In genomic region chr13:113602882-113603342, GRCm38 (mm10) we compare ENCODE assay signal across 8 mouse cellular contexts. TPM values are rescaled to one million over a fixed set of nuclear protein-coding genes. Genes with fewer than 3 reads are reported as not detected.
DNase-seq lines count a peak whose midpoint lies in the region; ATAC-seq and TF ChIP-seq lines count a peak whose summit lies in the region.
"Had no signal": no experiment of that assay in that cellular context is flagged by ENCODE, and none has a peak within 500 bp of the region (broad histone marks: within the 10 kb centered on the region; RNA-seq: fewer than 3 reads in every experiment).

No protein-coding gene starts in this region.

- peak overlapping the region; percentile 61; the same call in 1 of the 2 replicates for H3K27ac ChIP-seq in layer of hippocampus, adult 2 months
- H3K27ac ChIP-seq in ES-E14 (ENCODE audit: insufficient read depth, low read depth, low read length, poor library complexity, severe bottlenecking), result no peak overlapping the region; the same call in 1 of the 2 replicates
- H3K27ac ChIP-seq in embryonic facial prominence, embryonic 10.5 days (replicated peaks), result peak overlapping the region; percentile 51
- 0 out of 2 replicates have a peak overlapping the region, but pooled peaks have one; percentile 20 for H3K27ac ChIP-seq in limb, embryonic 14.5 days (replicated peaks; ENCODE audit: low read depth, low read length)
- H3K27ac ChIP-seq: midbrain, embryonic 12.5 days had no signal

- H3K9me3 ChIP-seq in ES-E14 (ENCODE audit: control insufficient read depth, insufficient read depth, low read depth, low read length), result no peaks in the 10 kb centered on the region
- no peaks in the 10 kb centered on the region; the same call in 1 of the 2 replicates for H3K9me3 ChIP-seq in embryonic facial prominence, embryonic 10.5 days
- H3K9me3 ChIP-seq in limb, embryonic 14.5 days (ENCODE audit: control insufficient read depth, low read length), result no peaks in the 10 kb centered on the region
- H3K9me3 ChIP-seq: midbrain, embryonic 12.5 days had no signal

- H3K4me2 ChIP-seq in limb, embryonic 14.5 days (replicated peaks; ENCODE audit: low read depth, low read length, severe bottlenecking), result no peak overlapping the region
- H3K4me2 ChIP-seq: midbrain, embryonic 12.5 days had no signal

- TF ChIP-seq CTCF in layer of hippocampus, adult 2 months (conservative IDR thresholded peaks at IDR 0.05), result no peak

- no peak for TF ChIP-seq POLR2A in limb, embryonic 14.5 days (IDR thresholded peaks at IDR 0.05; ENCODE audit: borderline replicate concordance, extremely low read depth, insufficient read depth, insufficient read length)

- H3K36me3 ChIP-seq in ES-E14 (ENCODE audit: control insufficient read depth, insufficient read depth, low read length, poor library complexity, severe bottlenecking), result peaks cover 3% of the 10 kb centered on the region; the same call in 1 of the 2 replicates
- peaks cover 54% of the 10 kb centered on the region for H3K36me3 ChIP-seq in embryonic facial prominence, embryonic 10.5 days (replicated peaks)
- 0 out of 2 replicates have a peak, but pooled peaks cover 5% of the 10 kb centered on the region for H3K36me3 ChIP-seq in limb, embryonic 14.5 days (ENCODE audit: control insufficient read depth, insufficient read depth, low read length)
- H3K36me3 ChIP-seq: midbrain, embryonic 12.5 days had no signal

- peak overlapping the region; percentile 41; the same call in 1 of the 2 replicates for H3K9ac ChIP-seq in ES-E14 (ENCODE audit: insufficient read depth, low read depth, low read length, poor library complexity, severe bottlenecking)
- H3K9ac ChIP-seq in limb, embryonic 14.5 days (ENCODE audit: low read depth, low read length, severe bottlenecking), result no peak overlapping the region; the same call in 1 of the 2 replicates
- H3K9ac ChIP-seq: midbrain, embryonic 12.5 days had no signal

- DNase-seq in layer of hippocampus, adult 2 months (ENCODE audit: low spot score in 2 of 2), result no peak
- DNase-seq in layer of hippocampus, adult 8-10 months (ENCODE audit: low spot score in 2 of 2), result no peak
- no peak for DNase-seq in ES-E14 (ENCODE audit: low read depth, low spot score)
- no peak for DNase-seq in embryonic facial prominence, embryonic 10.5 days (ENCODE audit: low spot score)
- DNase-seq in limb, embryonic 14.5 days (ENCODE audit: low spot score), result no peak
- DNase-seq in yolk sac, embryonic 10.5 days (ENCODE audit: low spot score), result no peak
- DNase-seq in spleen, postnatal 10 days (ENCODE audit: low spot score in 2 of 2), result no peak

- no peaks in the 10 kb centered on the region for H3K27me3 ChIP-seq in embryonic facial prominence, embryonic 10.5 days (replicated peaks; ENCODE audit: low read depth, poor library complexity, severe bottlenecking)
- H3K27me3 ChIP-seq in limb, embryonic 14.5 days (ENCODE audit: control insufficient read depth, insufficient read depth, low read length), result no peaks in the 10 kb centered on the region
- H3K27me3 ChIP-seq: midbrain, embryonic 12.5 days had no signal

- H3K4me1 ChIP-seq in ES-E14 (ENCODE audit: control insufficient read depth in 2 of 2, insufficient read depth in 2 of 2, low read length in 2 of 2, poor library complexity in 1 of 2), result peaks cover 10 to 21% of the 10 kb centered on the region in 2 experiments
- H3K4me1 ChIP-seq in embryonic facial prominence, embryonic 10.5 days, result peaks cover 13% of the 10 kb centered on the region
- H3K4me1 ChIP-seq in limb, embryonic 14.5 days (ENCODE audit: control insufficient read depth, insufficient read depth, low read length), result peaks cover 43% of the 10 kb centered on the region

- no peak for ATAC-seq in limb, embryonic 14.5 days (ENCODE audit: low FRiP score, low read depth)

- H3K4me3 ChIP-seq in layer of hippocampus, adult 2 months, result no peak overlapping the region
- H3K4me3 ChIP-seq in ES-E14 (ENCODE audit: insufficient read depth in 1 of 2, low read depth in 1 of 2, low read length in 2 of 2, poor library complexity in 1 of 2, severe bottlenecking in 1 of 2), result 0 out of 4 replicates have a peak overlapping the region, but pooled peaks of 1 of the 2 experiments have one; percentile 1
- no peak overlapping the region for H3K4me3 ChIP-seq in embryonic facial prominence, embryonic 10.5 days
- no peak overlapping the region for H3K4me3 ChIP-seq in limb, embryonic 14.5 days (replicated peaks; ENCODE audit: low read length)
- H3K4me3 ChIP-seq: midbrain, embryonic 12.5 days had no signal

- 93% methylated on average over 17 of the region's 17 CpGs for WGBS in embryonic facial prominence, embryonic 10.5 days
- 90% methylated on average over 17 of the region's 17 CpGs for WGBS in limb, embryonic 14.5 days

- in situ Hi-C loops in ES-E14 (cut with MboI; ENCODE audit: low sequenced_read_pairs in 2 of 2, unreplicated experiment in 2 of 2), result no loop called here

TF ChIP-seq in ES-E14, 5 proteins besides CTCF, POLR2A, EP300 and RAD21:
- TF ChIP-seq HCFC1 (IDR thresholded peaks at IDR 0.05; ENCODE audit: borderline replicate concordance, insufficient read depth, low read length), result no peak
- TF ChIP-seq MAFK (IDR thresholded peaks at IDR 0.05; ENCODE audit: insufficient read depth, low read depth, low read length), result no peak
- TF ChIP-seq CHD2 (IDR thresholded peaks at IDR 0.05; ENCODE audit: low read depth, low read length), result no peak
TF ChIP-seq in ES-E14: peak in this region for 0.

RNA-seq across cellular contexts. Expression of gene Snx18, which starts 15.5 kb away (rescaled TPM):
- 10 to 100 TPM; 20.1 to 20.6 TPM for total RNA-seq in layer of hippocampus, adult 2 months (2021)
- 10 to 100 TPM; 21.4 to 28.5 (median 25.9) TPM for total RNA-seq in layer of hippocampus, adult 8-10 months (2022)
- total RNA-seq in ES-E14 (2012; rRNA removed), result 45.6 and 47.5 TPM in 2 replicates
- polyA plus RNA-seq in embryonic facial prominence, embryonic 10.5 days (2016; fragmentation: Nextera tagmentation; extraction: Ambion mirVana), result 18.0 and 18.4 TPM in 2 replicates
- 23.8 and 26.6 TPM in 2 replicates for polyA plus RNA-seq in limb, embryonic 14.5 days (2012; rRNA removed)
- polyA plus RNA-seq in limb, embryonic 14.5 days (2014; fragmentation: Nextera tagmentation; extraction: Ambion mirVana), result 37.4 and 41.9 TPM in 2 replicates
